Mouse (Mus musculus) cerebellum, postnatal 4 days (tissue): Measurements from ENCODE around the gene Prkcq.
A peak's percentile ranks its signal among the peaks of the same experiment; 100 is the strongest.

Experiments used
- DNase-seq, 2 experiments: peaks; one replicate each; pipeline ENCODE4 v3.0.0; 2022; ENCODE audit warnings: low spot score in 2 of 2, mixed read lengths in 1 of 2

Prkcq gene

DNA sequence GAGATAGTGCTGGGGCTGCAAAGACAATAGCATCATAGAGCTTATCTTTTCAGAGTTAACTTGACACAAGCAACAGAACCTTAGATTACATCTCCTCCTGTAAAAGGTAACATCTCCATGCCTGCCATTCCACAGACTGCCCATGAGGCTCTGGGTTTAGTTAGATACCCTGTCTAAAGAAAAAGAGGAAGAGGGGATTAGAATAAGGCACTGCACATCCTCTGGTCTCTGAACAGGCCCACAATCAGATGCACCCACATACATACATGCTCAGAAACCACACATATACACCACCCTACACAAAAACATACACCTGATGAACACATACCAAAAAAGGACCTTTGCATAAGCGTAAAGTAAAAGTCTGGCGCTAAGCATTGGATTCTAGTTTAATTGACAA is 47.4 kb downstream of the Prkcq start:
- no peak for DNase-seq

- DNase-seq = no peak
Measured at GRCm38 (mm10) chr2:11224808-11225484, 53.0 kb downstream of the Prkcq start.

- no peak for DNase-seq
Measured at GRCm38 (mm10) chr2:11225485-11225876, 53.6 kb downstream of the Prkcq start.

- DNase-seq = no peak
Measured at GRCm38 (mm10) chr2:11226555-11226954, 54.6 kb downstream of the Prkcq start.

GRCm38 (mm10) chr2:11229126-11229525 is 57.2 kb downstream of the Prkcq start:
- no peak for DNase-seq

- no peak for DNase-seq
Measured at GRCm38 (mm10) chr2:11231118-11231517, 59.2 kb downstream of the Prkcq start.

GRCm38 (mm10) chr2:11231988-11232387 is 60.1 kb downstream of the Prkcq start:
- no peak for DNase-seq

DNA sequence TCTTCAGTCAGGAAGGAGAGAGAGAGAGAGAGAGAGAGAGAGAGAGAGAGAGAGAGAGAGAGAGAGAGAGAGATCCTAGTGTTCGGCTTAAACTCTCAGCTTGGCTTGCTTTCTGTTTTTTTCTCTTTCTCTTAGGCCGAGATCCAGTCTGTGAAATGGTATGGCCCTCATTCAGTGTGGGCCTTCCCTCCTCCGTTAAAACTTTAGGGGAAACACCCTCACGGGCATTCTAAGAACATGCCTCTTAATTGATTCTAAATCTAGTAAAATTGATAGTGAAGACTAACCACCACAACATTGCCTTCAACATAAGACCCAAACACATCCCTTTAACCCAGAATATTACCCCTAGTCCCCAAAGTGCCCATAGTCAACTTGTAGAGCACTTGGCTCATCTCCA is 66.3 kb downstream of the Prkcq start:
- no peak for DNase-seq

DNA sequence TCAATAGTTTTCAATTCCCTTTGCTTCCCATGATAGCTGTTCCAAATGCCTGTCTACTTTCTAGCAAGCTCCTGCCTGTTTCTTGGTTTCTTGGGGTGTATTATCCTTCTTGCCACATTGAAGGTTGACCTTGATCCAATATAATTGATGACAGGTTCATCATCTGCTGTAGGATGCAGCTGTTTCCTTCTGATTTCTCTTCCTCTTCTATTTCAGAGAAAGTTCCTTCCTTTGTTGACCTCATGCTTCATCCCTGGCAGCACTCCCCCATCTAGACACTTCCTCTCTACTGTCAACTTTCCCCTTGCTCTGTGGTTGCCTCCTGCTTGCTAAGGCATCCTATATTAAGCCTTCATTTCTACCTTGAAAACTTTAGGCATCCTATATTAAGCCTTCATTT is 67.6 kb downstream of the Prkcq start:
- DNase-seq = no peak

GRCm38 (mm10) chr2:11245926-11246325 is 74.0 kb downstream of the Prkcq start:
- DNase-seq = no peak

- DNase-seq = peak in 1 of 2 experiments; percentile 10
Measured at GRCm38 (mm10) chr2:11253945-11254344, 82.0 kb downstream of the Prkcq start.

DNA sequence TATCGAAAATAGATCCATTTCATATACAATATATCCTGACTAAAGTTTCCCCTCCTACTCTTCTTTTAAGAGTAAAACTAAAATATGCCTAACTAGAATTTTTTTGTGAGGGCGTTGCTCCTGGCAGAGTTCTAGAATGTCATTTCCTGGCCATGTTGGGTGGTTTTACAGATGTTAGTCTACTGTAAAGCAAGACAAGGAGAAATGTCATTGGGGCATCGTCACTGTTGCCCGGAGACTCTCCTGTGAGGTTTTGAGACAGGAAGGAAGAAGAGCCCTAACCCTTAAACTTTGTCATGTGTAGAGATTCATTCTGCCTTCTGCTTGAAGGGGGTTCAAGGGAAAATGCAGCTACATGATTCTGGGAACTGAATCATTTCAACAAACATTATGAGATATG is 82.5 kb downstream of the Prkcq start:
- DNase-seq = no peak

DNA sequence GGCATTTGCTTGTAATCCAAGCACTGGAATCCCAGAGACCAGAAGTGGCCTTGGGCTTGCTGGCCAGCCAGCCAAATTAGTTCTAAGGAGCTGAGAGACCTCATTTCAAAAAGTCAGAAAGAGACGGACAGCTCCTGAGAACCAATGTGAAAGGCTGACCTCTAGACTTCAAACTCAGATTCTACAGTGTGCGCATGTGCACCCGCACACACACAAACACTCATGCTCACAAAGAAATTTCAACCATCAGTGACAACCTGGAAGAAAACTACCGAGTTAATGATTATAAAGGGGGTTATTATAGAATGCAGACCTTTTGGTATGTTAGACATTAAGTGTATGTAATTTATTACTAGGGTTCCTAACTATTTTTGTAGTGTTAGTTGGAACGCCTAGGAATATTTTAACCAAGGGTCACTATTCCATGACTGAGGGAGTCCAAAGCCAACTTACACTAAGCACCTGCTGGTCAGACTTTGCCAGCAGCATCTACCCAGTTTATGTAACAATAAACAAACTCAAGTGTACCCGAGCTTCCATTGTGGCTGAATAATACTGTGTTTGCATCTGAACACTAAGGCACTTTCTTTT is 85.4 kb downstream of the Prkcq start:
- no peak for DNase-seq

GRCm38 (mm10) chr2:11258181-11258580 is 86.3 kb downstream of the Prkcq start:
- no peak for DNase-seq

GRCm38 (mm10) chr2:11259361-11259760 is 87.5 kb downstream of the Prkcq start:
- DNase-seq = no peak

- DNase-seq = no peak
Measured at GRCm38 (mm10) chr2:11264836-11265235, 92.9 kb downstream of the Prkcq start.

- DNase-seq = no peak
Measured at GRCm38 (mm10) chr2:11265455-11265854, 93.5 kb downstream of the Prkcq start.

DNA sequence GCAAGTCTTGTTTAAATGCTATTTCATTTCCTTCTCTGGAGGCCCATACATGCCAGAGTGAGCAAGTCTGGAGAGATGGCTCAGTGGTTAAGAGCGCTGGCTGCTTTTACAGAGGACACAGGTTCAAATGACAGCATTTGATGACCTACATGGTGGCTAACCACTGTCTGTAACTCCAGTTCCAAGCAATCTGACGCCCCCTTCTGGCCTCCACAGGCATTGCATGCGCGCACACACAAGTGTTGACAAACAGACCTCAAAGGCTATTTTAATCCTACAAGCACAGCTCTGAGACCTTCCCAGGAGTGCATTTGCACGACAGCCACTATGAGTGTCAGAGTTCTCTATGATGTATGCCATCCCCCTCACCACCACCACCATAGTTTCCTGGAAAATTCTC is 94.4 kb downstream of the Prkcq start:
- peak in 1 of 2 experiments; percentile 11 for DNase-seq

GRCm38 (mm10) chr2:11278965-11279364 is 107.1 kb downstream of the Prkcq start:
- no peak for DNase-seq

DNA sequence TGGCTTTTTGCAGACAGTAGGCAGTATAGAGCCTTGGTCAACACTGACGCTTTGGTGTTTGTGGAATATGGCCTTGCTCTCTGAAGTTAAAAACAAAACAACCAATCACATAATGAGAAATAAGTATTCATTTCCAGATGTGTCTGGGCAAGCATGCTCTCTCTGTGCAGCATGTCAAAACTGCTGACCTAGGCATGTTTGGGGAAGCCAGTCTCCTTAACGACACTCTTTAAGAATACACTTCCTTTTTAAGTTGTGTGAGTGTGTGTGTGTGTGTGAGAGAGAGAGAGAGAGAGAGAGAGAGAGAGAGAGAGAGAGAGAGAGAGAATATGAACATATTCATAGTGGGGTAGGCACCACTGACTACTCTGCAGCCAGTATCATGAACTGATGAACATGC is 108.3 kb downstream of the Prkcq start:
- no peak for DNase-seq

- peak in 1 of 2 experiments; percentile 2 for DNase-seq
Measured at GRCm38 (mm10) chr2:11287834-11288530, 116.1 kb downstream of the Prkcq start.

GRCm38 (mm10) chr2:11288531-11288846 is 116.6 kb downstream of the Prkcq start:
- DNase-seq = peak; percentile 86 to 89

DNA sequence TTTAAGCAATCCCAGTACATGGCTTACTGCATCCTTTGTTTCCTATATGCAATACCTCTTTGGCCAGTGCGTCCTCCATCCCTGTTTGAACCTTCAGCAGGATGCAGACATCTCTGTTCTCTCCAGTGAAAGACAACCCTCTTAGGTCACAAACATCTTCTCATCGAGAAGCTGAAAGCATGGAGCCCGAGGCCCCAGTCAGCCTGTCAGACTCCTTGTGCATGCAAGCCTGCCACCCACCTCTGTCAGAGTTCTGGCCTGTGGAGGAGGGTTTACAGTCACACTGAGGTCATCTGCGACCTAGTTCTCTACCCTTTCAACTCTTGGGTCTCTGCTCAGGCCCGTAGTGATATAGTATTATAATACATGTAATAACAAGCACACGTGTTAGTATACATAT is 119.0 kb downstream of the Prkcq start:
- DNase-seq = no peak
